Mouse (Mus musculus) T-cell, adult 2 months (primary cell): ENCODE data around the gene Ripply2.

Experiments used
- DNase-seq: peaks from one replicate; pipeline ENCODE4 v3.0.0; 2022; ENCODE audit warnings: low spot score

The Ripply2 gene

DNA sequence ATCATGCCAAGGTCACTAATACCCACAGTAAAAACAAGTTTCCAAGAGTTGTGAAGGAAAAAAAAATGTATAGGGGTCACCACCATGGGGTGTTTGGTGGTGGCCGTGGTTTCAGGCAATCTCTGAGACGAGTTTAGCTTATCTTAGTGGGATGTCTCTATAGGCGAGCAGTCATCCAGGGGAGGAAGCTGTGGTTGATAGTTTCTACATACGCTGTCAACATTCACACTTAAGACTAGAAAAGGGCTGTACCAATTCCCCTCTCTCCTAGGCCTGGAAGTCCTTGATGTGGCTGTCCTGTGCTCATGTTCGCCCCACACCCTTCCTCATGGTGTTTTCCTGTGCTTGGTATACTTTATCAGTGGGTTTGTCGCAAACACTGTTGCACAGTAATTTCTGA is 10.4 kb downstream of the Ripply2 start:
- peak; percentile 41 for DNase-seq

DNA sequence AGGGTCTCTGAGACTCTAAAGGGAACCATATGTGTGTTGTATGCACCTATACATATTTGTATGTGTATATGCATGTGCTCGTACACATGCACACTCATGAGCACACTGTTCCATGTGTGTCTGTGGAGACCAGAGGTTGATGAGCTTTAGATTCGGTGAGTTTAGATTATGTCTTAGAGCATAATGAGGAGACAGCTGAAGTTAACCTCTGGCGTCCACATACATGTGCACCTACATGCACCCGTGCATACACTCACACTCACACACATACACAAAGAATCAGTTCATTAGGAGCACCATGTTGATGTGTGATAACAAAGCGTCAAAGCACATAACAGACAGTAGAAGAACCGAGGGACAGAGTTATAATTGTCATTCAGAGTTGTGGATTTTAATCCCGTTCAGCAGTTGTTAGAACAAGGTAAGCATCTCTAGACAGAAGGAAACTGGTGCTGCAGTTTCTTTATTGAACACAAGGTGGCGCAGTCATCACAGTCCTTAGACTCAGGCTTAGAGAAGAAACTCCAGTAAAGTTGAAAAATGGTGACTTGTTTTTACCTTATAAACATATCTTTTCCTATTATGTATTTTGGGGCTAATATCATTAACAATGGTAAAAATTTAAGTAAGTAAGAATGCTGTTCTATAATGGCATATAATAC is 12.2 kb downstream of the Ripply2 start:
- peak; percentile 53 for DNase-seq

DNA sequence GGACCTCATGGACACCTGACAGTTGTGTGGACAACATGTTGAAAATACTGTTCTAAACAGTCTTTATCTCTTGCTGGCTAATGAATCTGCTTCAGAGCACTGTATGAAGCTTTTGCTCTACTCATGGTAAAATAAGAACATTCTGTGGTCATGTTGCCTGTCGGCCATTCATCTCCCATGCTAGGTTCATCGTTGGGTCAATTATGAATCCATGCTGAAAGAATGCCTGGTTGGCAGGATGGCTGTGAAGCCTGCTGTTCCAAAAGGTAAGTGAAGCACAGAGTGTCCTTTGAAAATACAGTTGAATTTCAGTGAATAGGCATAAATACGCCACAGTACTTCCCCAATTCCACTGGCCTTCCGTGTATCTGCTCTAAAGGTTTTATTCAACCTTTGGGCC is 16.9 kb downstream of the Ripply2 start:
- DNase-seq = no peak

DNA sequence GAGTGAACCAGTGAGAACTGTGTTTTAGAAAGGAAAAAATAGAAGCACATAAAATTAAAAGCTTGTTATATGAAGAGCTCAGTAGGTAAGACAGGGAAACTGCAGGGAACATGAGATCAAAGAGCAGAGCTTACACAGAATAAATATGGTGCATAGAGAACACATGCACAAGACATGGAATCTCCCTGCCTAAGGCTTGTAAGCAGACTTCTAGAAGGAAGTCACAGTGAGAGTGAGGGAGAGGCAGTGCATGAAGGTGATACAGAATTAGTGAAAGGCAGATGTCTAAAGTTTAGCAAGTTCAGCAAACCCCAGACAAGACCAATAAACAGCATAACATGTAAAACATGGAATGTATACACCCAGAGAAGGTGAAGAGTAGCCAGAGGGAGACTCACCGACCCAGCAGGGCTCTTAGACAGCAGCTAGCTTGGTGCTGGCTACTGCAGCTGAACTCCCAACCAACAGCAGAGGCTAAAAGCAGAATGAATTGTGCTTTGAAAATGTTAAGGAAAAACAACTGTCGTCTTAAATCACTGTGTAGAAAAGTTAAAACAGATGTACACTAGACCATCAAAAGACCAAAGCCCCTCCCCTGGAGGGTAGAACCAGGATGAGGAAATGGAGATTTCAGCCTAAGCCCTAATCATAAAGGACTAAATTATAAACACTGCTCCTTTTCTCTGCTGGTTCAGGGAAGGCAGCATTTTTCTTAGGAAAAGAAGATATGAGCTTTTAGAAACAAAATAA is 19.7 kb downstream of the Ripply2 start:
- no peak for DNase-seq

DNA sequence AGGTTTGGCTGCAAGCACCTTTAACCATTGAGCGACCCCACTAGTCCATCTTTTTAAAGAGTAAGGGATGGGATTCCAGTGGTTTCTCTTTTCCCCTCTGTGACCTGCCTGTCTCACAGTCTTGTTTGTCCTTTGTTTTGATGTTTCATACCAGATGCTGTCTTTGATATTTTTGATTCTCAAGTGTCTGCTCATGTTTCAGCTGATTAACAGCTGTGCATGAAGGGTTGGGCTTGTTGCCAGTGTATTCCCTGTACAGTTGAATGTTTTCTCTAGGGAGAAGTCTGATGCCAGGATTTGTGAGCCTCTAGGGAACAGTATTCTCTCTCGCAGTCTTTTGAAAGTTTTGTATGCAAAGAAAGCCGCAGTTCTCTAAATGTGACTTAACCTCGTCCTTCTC is 34.1 kb downstream of the Ripply2 start:
- no peak for DNase-seq

DNA sequence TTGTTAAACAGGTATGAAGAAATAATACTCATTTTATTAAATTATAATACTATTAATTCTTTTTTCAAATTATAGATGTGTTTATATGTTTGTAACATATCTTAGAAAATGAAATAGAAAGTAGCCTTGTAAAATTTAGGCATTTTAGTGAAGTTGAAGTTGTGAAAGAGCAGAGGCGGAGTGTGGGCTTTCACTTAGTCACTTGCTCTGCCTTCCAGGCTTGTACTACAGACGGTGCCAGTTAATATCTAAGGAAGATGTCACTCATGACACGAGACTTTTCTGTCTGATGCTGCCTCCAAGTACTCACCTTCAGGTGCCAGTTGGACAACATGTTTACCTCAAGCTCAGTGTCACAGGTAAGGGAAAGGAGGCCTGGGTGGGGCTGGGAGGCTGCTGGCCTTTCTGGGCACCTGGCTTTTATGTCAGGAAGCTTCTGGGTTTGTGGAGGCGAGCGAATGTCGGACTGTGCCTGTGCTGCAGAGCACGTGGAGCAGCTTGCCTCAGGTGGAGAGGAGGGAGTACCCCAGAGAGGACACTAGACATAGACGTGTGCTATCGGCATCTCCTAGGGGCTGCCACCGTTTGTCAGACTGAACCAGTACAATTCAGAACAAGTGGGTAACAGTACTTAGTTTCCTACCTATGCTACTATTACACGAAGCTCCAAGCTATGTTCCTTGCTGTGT is 40.4 kb downstream of the Ripply2 start:
- DNase-seq = no peak

DNA sequence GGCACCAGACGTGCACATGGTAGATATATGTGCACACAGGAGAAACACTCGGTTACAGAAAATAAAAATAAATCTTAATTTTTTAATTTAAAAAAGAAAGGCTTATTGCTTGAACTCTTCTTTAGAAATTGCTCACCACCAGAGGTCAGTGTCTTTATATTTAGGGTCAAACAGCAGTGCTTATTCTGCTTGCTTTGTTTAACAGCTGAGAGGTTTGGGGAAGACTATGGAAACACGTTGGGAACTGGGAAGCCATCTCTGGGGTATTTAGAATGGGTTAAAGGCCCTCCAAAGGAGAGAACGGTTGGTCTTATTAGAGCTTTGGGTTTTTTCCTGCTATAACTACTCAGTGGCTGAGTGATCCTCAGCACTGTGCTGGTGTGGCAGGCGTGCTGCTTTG is 47.0 kb downstream of the Ripply2 start:
- no peak for DNase-seq

DNA sequence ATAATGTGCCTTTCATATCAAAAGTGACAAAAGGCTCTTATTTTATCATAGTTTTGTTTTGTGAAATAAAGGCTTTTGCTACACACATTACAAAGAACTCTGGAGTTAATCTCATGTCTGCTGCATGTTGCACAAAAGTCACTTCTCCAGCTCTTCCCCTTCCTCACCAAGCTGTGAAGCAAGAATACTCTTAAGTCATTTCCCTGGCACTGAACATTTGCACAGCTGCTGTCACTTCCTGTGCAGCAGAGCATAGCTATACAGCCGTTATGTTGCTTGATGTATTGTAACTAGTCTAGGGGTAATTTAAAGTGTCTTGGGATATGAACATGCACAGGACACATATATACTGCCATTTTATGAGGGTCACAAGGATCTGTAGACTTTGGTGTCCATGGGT is 52.8 kb downstream of the Ripply2 start:
- DNase-seq = no peak
